Mouse (Mus musculus): ENCODE data around the gene Acox2.

The Acox2 gene

GRCm38 (mm10) chr14:8250141-8250871 lies 8.8 kb downstream of the Acox2 start:
- peak; percentile 25 for DNase-seq (ENCODE audit: low read depth, low spot score)

- no peak for DNase-seq (ENCODE audit: low read depth, low spot score)
Measured at GRCm38 (mm10) chr14:8249206-8249605, 9.9 kb downstream of the Acox2 start.

GRCm38 (mm10) chr14:8246878-8247277 lies 12.3 kb downstream of the Acox2 start:
- no peak for DNase-seq (ENCODE audit: low read depth, low spot score)

- no peak for DNase-seq (ENCODE audit: low read depth, low spot score)
Measured at GRCm38 (mm10) chr14:8244211-8244611, 14.9 kb downstream of the Acox2 start.

GRCm38 (mm10) chr14:8243136-8243888 lies 15.8 kb downstream of the Acox2 start:
- no peak for DNase-seq (ENCODE audit: low read depth, low spot score)

- peak; percentile 36 for DNase-seq (ENCODE audit: low read depth, low spot score)
Measured at GRCm38 (mm10) chr14:8242388-8242920, 16.7 kb downstream of the Acox2 start.

- no peak for DNase-seq (ENCODE audit: low read depth, low spot score)
Measured at GRCm38 (mm10) chr14:8241816-8242215, 17.3 kb downstream of the Acox2 start.

GRCm38 (mm10) chr14:8233252-8233651 lies 25.9 kb downstream of the Acox2 start:
- DNase-seq (ENCODE audit: low read depth, low spot score) = peak; percentile 14

- peak; percentile 6 for DNase-seq (ENCODE audit: low read depth, low spot score)
Measured at GRCm38 (mm10) chr14:8232155-8232910, 26.8 kb downstream of the Acox2 start.

GRCm38 (mm10) chr14:8229367-8230019 lies 29.7 kb downstream of the Acox2 start:
- DNase-seq (ENCODE audit: low read depth, low spot score) = no peak

GRCm38 (mm10) chr14:8224805-8225204 lies 34.3 kb downstream of the Acox2 start:
- no peak for DNase-seq (ENCODE audit: low read depth, low spot score)

GRCm38 (mm10) chr14:8223506-8224293 lies 35.5 kb downstream of the Acox2 start:
- no peak for DNase-seq (ENCODE audit: low read depth, low spot score)

- no peak for DNase-seq (ENCODE audit: low read depth, low spot score)
Measured at GRCm38 (mm10) chr14:8222561-8222960, 36.6 kb downstream of the Acox2 start.

GRCm38 (mm10) chr14:8220912-8221311 lies 38.2 kb downstream of the Acox2 start:
- no peak for DNase-seq (ENCODE audit: low read depth, low spot score)

- DNase-seq (ENCODE audit: low read depth, low spot score) = peak; percentile 9
Measured at GRCm38 (mm10) chr14:8220306-8220705, 38.8 kb downstream of the Acox2 start.

- DNase-seq (ENCODE audit: low read depth, low spot score) = no peak
Measured at GRCm38 (mm10) chr14:8219876-8220275, 39.3 kb downstream of the Acox2 start.

GRCm38 (mm10) chr14:8218730-8219380 lies 40.3 kb downstream of the Acox2 start:
- no peak for DNase-seq (ENCODE audit: low read depth, low spot score)

- no peak for DNase-seq (ENCODE audit: low read depth, low spot score)
Measured at GRCm38 (mm10) chr14:8218238-8218637, 40.9 kb downstream of the Acox2 start.

GRCm38 (mm10) chr14:8216100-8216499 lies 43.1 kb downstream of the Acox2 start:
- no peak for DNase-seq (ENCODE audit: low read depth, low spot score)

GRCm38 (mm10) chr14:8215208-8215778 lies 43.9 kb downstream of the Acox2 start:
- DNase-seq (ENCODE audit: low read depth, low spot score) = no peak

Data from 3T3-L1 (cell line).